Mouse (Mus musculus): ENCODE data around the gene Pou2f1.

DNA sequence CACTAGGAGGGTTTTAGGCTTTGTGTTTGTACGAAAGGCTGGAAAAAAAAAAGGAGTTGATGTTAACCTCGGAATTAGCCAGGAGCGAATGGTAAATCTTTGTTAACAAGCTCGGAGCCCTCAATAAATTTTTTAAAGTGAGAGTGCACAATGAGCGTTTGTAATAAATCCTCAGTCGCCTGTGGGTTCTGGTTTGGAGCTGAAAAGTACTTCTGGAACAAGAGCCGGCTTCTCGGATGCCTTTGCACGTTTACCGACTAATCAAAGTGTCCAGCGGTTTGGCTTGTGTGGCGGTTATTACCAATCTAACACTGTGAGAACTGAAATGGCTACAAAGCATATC lies 167.9 kb downstream of the Pou2f1 start:
- TF ChIP-seq POLR2A (IDR thresholded peaks at IDR 0.05; ENCODE audit: borderline replicate concordance, insufficient read depth, low read length) (no peak), CTCF (IDR thresholded peaks at IDR 0.05; ENCODE audit: borderline replicate concordance, insufficient read depth, low read depth, low read length) (no peak)

Measured in cerebellum, adult 2 months (tissue).